Mouse (Mus musculus) layer of hippocampus, postnatal 25 days (tissue): ENCODE measurements around the gene C730034F03Rik. TPM values are rescaled to one million over a fixed set of nuclear protein-coding genes. Genes with fewer than 3 reads are reported as not detected.
"Not testable (repeated sequence)": the region's sequence is repeated elsewhere in the genome, so short reads cannot be mapped to it uniquely, and the experiment has no call there.

Experiments
- DNase-seq, 2 experiments: peaks; one replicate each; pipeline ENCODE4 v3.0.0; 2022; ENCODE audit warnings: mixed read lengths in 2 of 2, low spot score in 1 of 2; ENCODE audit errors: extremely low spot score in 1 of 2
- total RNA-seq, 2 experiments: library from RNA; stranded (reverse); gene quantifications; 2 replicates each; pipeline ENCODE4 v1.2.3; 2021

Gene C730034F03Rik
- 1 to 10 TPM; 2.1 to 2.4 TPM for total RNA-seq

DNA sequence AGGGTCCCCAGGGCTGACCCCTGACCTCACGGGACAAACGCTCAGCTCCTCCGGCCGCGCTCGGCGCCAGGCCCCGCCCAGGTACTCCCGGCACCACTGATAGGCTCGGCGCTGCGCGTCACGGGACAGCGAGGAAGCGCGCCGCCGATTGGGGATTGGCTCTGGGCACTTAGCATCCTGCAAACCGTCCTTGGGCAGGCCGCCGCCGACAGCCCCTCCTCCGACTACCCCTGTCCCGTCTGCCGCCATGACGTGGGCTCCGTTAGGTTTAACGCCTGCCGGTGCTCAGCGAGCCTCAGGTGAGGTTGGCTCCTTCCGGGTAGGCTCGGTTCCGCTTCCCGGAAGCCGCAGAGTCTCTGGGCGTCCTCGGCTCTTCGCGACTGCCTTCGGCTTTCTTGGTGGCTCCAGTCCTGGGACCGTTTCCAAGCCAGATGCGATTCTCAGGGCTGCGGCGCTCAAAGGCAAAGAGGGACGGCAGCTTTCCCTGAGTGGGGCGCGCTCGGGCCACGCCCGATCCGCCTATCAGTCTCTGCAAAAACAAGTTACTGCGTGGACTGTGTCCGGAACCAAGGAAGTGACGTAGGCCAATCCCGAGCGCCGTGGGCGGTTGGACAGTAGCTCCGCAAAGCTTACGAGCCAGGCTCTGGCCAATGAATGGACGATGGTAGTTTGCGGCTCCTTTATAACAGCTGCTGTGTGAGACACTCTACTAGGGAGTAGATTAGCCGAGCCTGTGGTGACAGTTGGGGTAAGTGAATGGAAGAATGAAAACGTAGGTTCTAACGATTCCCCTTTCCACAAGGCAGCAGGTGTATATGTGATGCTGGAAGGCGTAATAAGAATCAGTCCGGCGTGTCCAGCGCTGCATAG, at the start of gene C730034F03Rik, which contains the start of the genes Gm44502 and Chkb:
Gene C730034F03Rik, plus strand, starts transcription at position 238 of the 870 bp plus-strand sequence.
Gene Gm44502, minus strand, starts transcription at position 345 of the 870 bp plus-strand sequence.
Gene Chkb, minus strand, starts transcription at position 557 of the 870 bp plus-strand sequence.
- DNase-seq = peak; percentile 73 to 86

DNA sequence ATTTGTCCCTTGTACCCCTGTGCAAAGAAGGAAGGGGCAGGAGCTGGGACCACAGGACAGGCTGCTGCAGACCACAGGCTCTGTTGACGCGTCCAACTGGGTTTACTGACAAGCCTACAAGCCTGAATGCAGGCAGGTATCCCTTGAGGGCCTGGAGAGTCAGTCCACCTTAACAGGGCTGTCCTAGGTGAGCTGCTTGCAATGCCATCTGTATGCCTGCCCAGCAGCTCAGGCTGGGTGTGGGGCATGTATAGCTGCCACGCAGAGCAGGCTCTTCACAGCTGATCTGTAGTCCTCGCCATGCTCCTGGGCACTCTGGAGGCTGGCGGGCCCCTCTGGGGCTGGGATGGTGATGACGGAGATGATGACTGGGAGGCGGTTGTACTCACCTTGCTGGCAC, 44.8 kb upstream of the C730034F03Rik start, which contains the start of gene Klhdc7b:
Gene Klhdc7b, plus strand, starts transcription at position 301 of the 400 bp plus-strand sequence.
- no peak for DNase-seq

GRCm38 (mm10) chr15:89387127-89387526, 42.3 kb upstream of the C730034F03Rik start:
- no peak for DNase-seq

- no peak for DNase-seq
Observed at GRCm38 (mm10) chr15:89390081-89390480, 39.3 kb upstream of the C730034F03Rik start.

DNA sequence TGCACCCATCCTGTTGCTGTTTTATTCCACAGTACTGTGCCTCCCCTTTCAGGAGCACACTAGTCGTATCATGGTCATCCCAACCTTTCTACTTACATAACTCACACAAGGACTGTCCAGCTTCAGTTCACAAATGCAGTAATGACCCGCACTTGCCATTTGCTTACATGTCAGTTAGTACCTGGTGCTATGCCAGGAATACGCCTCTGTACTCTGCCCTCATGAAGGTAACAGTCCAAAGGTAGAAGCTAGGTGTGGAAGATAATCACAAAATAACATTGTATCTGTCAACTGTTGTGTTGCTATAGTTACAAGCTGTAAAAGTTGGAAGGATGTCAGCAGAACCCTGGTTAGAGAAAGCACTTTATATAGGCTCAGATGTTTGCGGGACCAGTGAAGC, 32.5 kb upstream of the C730034F03Rik start:
- no peak for DNase-seq

DNA sequence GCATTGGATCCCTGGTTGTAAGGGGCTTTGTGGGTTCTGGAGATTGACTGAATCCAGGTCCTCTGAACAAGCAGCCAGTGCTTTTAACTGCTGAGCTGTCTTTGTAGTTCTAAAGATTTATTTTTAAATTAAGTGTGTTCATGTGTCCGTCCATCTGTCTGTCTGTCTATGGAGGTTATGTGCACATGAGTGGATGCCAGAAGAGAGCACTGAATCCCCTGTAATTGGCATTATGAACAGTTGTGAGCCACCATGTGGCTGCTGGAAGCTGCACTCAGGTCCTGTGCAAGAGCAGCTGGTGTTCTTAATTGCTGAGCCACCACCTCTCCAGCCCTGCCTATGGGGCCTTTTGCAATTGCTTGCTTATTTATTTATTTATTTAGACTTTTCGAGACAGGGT, 31.2 kb upstream of the C730034F03Rik start:
- no peak for DNase-seq

GRCm38 (mm10) chr15:89399716-89400115, 29.7 kb upstream of the C730034F03Rik start:
- DNase-seq = no peak

DNA sequence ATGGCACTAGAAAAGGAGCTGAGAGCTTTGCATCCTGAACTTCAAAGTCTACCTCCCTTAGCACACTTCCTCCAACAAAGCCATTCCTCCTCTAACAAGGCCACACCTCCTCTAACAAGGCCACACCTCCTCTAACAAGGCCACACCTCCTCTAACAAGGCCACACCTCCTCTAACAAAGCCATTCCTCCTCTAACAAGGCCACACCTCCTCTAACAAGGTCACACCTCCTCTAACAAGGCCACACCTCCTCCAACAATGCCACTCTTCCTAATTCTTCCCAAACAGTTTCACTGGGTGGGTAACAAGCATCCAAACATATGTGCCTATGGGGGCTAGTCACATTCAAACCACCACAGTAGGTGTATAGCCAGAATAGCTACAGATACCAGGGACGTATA, 26.9 kb upstream of the C730034F03Rik start:
- no peak for DNase-seq

GRCm38 (mm10) chr15:89404831-89405623, 24.4 kb upstream of the C730034F03Rik start:
- DNase-seq = no peak

DNA sequence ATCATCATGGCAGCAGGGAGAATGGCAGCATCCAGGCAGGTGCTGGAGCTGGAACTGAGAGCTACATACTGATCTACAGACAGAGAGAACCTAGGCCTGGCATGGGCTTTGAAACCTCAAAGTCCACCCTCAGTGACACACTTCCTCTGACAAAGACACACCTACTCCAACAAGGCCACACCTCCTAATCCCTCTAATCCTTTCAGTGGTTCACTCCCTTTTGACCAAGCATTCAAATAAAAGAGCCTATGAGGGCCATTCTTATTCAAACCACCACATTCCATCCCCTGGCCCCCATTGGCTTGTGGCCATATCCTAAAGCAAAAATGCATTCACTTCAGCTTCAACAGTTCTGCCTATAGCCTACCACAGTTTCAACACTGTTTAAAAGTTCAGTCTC, 22.7 kb upstream of the C730034F03Rik start:
- no peak for DNase-seq

DNA sequence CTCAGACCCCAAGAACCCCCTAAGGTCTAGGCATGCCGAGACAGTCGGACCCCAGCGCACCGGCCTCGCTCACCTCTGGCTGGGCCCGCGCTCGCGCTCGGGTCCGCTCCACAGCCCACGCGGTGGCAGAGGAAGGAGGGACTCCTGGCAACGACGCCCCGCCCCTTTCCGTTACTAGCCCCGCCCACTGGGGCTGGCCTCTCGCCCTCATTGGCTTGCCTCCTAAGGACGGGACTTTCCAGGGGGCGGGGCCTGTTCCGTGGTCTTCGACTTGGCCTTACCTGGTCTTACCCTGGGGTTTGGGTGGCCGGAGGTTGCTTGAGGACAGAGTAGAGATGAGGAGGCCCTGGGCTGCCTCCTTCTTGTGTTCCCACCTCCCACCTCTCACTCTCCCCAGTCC, 19.3 kb upstream of the C730034F03Rik start, which contains the start of gene Syce3:
Gene Syce3, minus strand, starts transcription at position 386 of the 400 bp plus-strand sequence.
- DNase-seq = no peak

- no peak for DNase-seq
Observed at GRCm38 (mm10) chr15:89415282-89415681, 14.1 kb upstream of the C730034F03Rik start.

GRCm38 (mm10) chr15:89421938-89422337, 7.5 kb upstream of the C730034F03Rik start:
- DNase-seq = no peak

DNA sequence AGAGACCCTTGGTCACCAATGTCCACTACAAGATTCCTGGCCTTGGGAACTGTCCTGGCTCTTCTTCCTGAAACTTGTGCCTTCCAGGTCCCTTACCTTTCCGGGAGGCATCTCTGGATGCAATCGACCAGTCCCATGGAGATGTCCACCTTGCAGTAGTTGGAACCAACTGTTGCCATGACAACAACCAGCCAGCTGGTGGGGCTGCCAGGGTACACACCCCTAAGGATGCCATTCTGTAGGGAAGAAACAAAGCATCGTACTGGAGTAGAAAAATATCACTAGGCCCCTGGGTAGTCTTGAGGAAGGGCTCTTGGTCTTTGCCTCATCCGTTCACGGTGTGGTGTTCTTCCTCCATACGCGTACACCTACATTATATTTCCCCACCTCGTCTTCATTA, 4.8 kb upstream of the C730034F03Rik start:
- no peak for DNase-seq

DNA sequence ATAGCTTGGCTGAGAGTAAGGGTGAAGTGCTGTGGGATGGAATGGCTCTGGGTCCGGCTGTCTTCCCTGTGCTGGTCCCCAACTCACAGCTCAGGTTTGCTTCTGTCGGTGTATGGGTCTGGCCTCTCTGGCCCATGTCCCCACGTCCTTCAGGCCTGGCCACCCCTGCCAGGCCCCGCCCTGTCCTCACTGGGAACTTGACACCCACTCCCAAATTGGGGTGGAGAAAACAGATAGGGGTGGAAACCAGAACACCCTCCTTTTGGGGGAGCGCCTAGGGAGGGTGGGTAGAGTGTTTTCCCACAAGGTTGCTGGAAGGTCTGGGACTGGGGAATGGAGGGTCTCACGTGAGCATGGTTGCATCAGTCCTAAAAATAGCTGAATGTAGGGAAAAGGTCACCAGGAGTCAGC, 3.7 kb upstream of the C730034F03Rik start, which contains the start of gene Cpt1b:
Gene Cpt1b, minus strand, starts transcription at position 153 of the 411 bp plus-strand sequence.
- no peak for DNase-seq

GRCm38 (mm10) chr15:89426716-89427115, 2.7 kb upstream of the C730034F03Rik start:
- DNase-seq = no peak

- DNase-seq = no peak
Observed at GRCm38 (mm10) chr15:89428136-89428790, 1.1 kb upstream of the C730034F03Rik start.

DNA sequence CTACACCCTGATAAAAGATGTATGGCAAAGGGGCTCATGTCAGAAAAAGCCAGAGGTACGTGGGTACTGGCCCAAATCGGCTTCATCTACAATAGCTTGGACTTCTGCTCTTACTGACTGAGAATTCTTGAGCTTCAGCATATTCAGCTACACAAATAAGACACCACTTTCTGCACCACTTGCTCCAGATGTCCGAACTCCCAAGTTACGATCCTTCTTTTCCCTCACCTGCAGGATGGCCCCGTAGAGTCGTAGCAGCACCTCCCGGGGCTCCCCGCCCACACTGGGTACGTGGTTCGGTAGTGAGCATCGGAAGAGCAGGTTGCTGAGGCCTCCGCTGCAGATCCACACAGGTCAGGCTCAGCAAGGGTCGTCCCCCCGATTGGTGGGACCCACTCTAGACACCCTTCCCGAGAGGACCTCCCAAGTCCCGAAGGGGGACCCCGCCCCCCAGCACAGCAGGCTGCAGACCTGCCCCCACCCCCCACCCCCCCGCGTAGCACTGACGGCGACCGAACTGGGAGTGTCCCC, 503 bp upstream of the C730034F03Rik start:
- DNase-seq = no peak

- no peak for DNase-seq
Observed at GRCm38 (mm10) chr15:89430341-89430740, 952 bp downstream of the C730034F03Rik start.

DNA sequence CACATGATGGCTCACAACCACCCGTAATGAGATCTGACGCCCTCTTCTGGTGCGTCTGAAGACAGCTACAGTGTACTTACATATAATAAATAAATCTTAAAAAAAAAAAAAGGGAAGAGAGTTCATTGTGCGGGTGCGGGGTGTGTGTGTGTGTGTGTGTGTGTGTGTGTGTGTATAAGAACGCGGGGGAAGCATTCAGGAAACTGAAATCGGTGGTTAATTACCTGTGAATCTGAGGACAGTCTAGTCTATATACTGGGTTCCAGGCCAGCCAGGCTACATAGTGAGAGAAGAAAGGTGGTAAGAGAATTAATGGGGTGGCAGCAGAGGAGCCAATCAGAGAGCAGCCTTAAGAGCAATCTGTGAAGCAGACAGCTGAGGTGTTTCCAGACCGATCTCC, 1.4 kb downstream of the C730034F03Rik start:
- not testable (repeated sequence) for DNase-seq
